Mouse (Mus musculus): ENCODE measurements around the gene Arxes1.

DNA sequence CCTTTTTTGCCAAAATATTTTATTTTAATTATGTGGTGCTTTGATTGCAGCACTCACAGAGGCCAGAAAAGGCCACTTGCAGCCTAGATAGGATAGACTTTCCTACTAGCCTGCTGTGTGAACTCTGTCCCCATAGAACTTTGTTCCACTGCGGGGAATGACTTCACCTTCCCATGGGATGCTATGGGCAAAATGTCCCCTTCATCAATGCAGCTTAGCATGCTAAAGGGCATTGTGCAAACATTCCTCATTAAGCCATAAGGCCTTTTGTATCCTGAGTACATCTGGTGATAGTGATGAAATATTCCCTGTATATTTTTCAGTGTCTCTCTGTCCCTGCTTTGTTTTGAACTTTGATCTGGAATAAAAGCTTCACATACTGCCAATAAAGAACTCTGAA lies 10.6 kb downstream of the Arxes1 start:
- TF ChIP-seq TAL1 (IDR thresholded peaks at IDR 0.05; ENCODE audit: low read length) (no peak), GATA1 (IDR thresholded peaks at IDR 0.05; ENCODE audit: low read depth, low read length) (no peak), POLR2AphosphoS2 (IDR thresholded peaks at IDR 0.05; ENCODE audit: low read length) (no peak), CTCF (IDR thresholded peaks at IDR 0.05 in 2 of 3, conservative IDR thresholded peaks at IDR 0.05 in 1 of 3; ENCODE audit: control insufficient read depth in 1 of 3, insufficient read depth in 1 of 3, low read depth in 2 of 3, low read length in 3 of 3, poor library complexity in 1 of 3, severe bottlenecking in 1 of 3) (no peak), HCFC1 (IDR thresholded peaks at IDR 0.05; ENCODE audit: low read depth, low read length) (no peak), ZC3H11A (IDR thresholded peaks at IDR 0.05; ENCODE audit: low read depth, low read length) (no peak)

All from MEL (cell line).